Mouse (Mus musculus): ENCODE results near the gene Hadhb. TPM values are rescaled to one million over a fixed set of nuclear protein-coding genes. Genes with fewer than 3 reads are reported as not detected.

Hadhb gene
- polyA plus RNA-seq, 1 experiment from 2014 or later = 70.4 TPM

DNA sequence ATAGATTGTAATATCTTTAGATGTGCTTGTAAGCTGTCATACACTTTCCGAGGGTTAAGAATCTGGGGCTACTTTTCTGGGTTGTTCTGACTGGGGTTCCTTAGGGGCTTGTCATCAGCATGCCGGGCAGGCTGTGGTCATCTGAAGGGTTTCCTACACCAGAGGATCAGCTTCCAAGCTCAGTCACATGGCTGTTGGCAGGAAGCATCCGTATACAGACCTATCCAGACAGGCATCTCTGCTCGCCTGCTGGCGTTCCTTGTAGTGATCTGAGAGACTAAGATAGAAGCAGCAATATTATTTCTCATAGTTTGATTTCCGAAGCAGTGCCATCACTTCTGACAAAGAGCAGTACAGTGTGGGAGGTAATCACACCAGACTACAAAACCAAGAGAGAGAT is 4.6 kb downstream of the Hadhb start:
- Histone ChIP-seq H3K4me2 (ENCODE audit: low read length) (no peak overlapping the region), H3K9me3 (ENCODE audit: control insufficient read depth, low read length) (no peaks in the 10 kb centered on the region), H3K4me1 (ENCODE audit: control insufficient read depth, insufficient read depth, low read depth, low read length) (peaks cover 11% of the 10 kb centered on the region), H3K36me3 (ENCODE audit: control insufficient read depth, insufficient read depth, low read length) (no peaks in the 10 kb centered on the region), H3K4me3 (ENCODE audit: low read length) (no peak overlapping the region), H3K27ac (ENCODE audit: low read depth, low read length) (no peak overlapping the region), H3K27me3 (replicated peaks; ENCODE audit: control insufficient read depth, insufficient read depth, low read length) (no peaks in the 10 kb centered on the region), H3K9ac (ENCODE audit: low read depth, low read length) (no peak overlapping the region)
- ATAC-seq = no peak
- WGBS = 86% methylated on average over 6 of the region's 6 CpGs

- H3K9ac ChIP-seq (ENCODE audit: low read depth, low read length) = no peak overlapping the region
- H3K9me3 ChIP-seq (ENCODE audit: control insufficient read depth, low read length) = no peaks in the 10 kb centered on the region
- no peak overlapping the region for H3K4me3 ChIP-seq (ENCODE audit: low read length)
- WGBS = 88% methylated on average over 1 of the region's 1 CpGs
- no peaks in the 10 kb centered on the region for H3K36me3 ChIP-seq (ENCODE audit: control insufficient read depth, insufficient read depth, low read length)
- no peak overlapping the region for H3K4me2 ChIP-seq (ENCODE audit: low read length)
- no peak overlapping the region for H3K27ac ChIP-seq (ENCODE audit: low read depth, low read length)
- no peaks in the 10 kb centered on the region for H3K27me3 ChIP-seq (replicated peaks; ENCODE audit: control insufficient read depth, insufficient read depth, low read length)
- H3K4me1 ChIP-seq (ENCODE audit: control insufficient read depth, insufficient read depth, low read depth, low read length) = peaks cover 2% of the 10 kb centered on the region; the same call in 1 of the 2 replicates
- no peak for ATAC-seq
Measured at GRCm38 (mm10) chr5:30161836-30162235, 6.8 kb downstream of the Hadhb start.

DNA sequence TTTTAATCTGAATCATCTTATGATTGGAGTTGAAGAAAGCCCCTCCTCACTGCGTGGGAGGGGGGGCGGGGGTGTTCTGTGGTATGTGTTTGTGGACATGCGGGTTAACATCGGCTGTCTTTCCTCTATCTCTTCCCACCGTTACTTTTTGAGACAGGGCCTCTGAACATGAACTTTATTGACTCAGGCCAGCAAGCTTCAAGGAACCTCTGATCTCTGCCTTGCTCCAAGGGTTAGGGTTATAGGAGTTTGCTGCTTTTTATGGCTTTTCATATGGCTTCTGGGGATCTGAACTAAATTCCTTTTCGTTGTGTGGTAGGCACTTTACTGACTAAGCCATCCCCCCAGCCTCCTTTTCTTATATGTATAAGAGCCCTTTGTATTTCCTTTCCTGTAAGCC is 7.3 kb downstream of the Hadhb start:
- H3K9me3 ChIP-seq (ENCODE audit: control insufficient read depth, low read length) = no peaks in the 10 kb centered on the region
- no peaks in the 10 kb centered on the region for H3K27me3 ChIP-seq (replicated peaks; ENCODE audit: control insufficient read depth, insufficient read depth, low read length)
- WGBS = 88% methylated on average over 6 of the region's 6 CpGs
- no peak overlapping the region for H3K4me3 ChIP-seq (ENCODE audit: low read length)
- ATAC-seq = no peak
- H3K4me2 ChIP-seq (ENCODE audit: low read length) = no peak overlapping the region
- no peak overlapping the region for H3K9ac ChIP-seq (ENCODE audit: low read depth, low read length)
- H3K4me1 ChIP-seq (ENCODE audit: control insufficient read depth, insufficient read depth, low read depth, low read length) = no peaks in the 10 kb centered on the region; the same call in 1 of the 2 replicates
- H3K27ac ChIP-seq (ENCODE audit: low read depth, low read length) = no peak overlapping the region
- no peaks in the 10 kb centered on the region for H3K36me3 ChIP-seq (ENCODE audit: control insufficient read depth, insufficient read depth, low read length)

DNA sequence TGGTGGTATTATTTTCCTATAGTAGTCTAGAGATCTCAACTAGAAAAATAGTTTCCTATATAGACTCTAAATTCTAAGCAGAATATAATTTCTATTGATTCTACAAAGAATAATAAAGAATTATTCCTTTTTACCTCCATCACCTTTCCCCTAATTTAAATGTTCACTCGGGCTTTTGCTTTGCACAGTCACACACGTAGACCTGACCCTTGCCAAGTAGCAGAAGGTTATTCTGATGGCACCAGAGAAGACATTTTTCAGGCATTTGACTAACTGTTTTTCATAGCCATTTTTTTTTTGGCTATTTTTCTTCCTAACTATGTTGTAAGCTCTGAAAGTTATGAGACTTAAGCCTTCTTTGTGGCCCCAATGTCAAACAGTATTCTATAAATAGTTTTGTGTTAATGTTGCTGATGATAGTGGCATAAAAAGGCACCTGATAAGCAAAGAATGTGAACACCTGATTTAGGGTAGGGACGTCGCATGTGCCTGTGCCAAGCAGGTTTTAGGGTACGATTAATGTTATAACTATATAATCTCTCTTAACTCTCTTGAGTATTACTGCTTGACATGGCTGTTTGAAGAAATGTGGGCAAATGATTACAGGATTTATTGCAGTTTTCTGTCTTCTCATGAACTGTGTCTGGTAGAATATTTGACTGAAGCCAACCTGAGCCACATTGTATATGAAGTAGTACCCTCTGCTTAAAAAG is 10.3 kb downstream of the Hadhb start:
- no peak overlapping the region for H3K4me3 ChIP-seq (ENCODE audit: low read length)
- WGBS = 93% methylated on average over 5 of the region's 5 CpGs
- no peak overlapping the region for H3K27ac ChIP-seq (ENCODE audit: low read depth, low read length)
- H3K27me3 ChIP-seq (replicated peaks; ENCODE audit: control insufficient read depth, insufficient read depth, low read length) = no peaks in the 10 kb centered on the region
- no peak overlapping the region for H3K4me2 ChIP-seq (ENCODE audit: low read length)
- H3K9me3 ChIP-seq (ENCODE audit: control insufficient read depth, low read length) = no peaks in the 10 kb centered on the region
- no peaks in the 10 kb centered on the region for H3K4me1 ChIP-seq (ENCODE audit: control insufficient read depth, insufficient read depth, low read depth, low read length)
- ATAC-seq = no peak
- H3K36me3 ChIP-seq (ENCODE audit: control insufficient read depth, insufficient read depth, low read length) = peaks cover 2% of the 10 kb centered on the region; the same call in 1 of the 2 replicates
- no peak overlapping the region for H3K9ac ChIP-seq (ENCODE audit: low read depth, low read length)

- Histone ChIP-seq H3K9ac (ENCODE audit: low read depth, low read length) (no peak overlapping the region), H3K27ac (ENCODE audit: low read depth, low read length) (no peak overlapping the region), H3K9me3 (ENCODE audit: control insufficient read depth, low read length) (no peaks in the 10 kb centered on the region), H3K4me2 (ENCODE audit: low read length) (no peak overlapping the region), H3K4me1 (ENCODE audit: control insufficient read depth, insufficient read depth, low read depth, low read length) (no peaks in the 10 kb centered on the region), H3K36me3 (ENCODE audit: control insufficient read depth, insufficient read depth, low read length) (peaks cover 8% of the 10 kb centered on the region; the same call in 1 of the 2 replicates), H3K4me3 (ENCODE audit: low read length) (no peak overlapping the region), H3K27me3 (replicated peaks; ENCODE audit: control insufficient read depth, insufficient read depth, low read length) (no peaks in the 10 kb centered on the region)
- WGBS = 89% methylated on average over 5 of the region's 5 CpGs
- ATAC-seq = no peak
Measured at GRCm38 (mm10) chr5:30170303-30170940, 15.4 kb downstream of the Hadhb start.

GRCm38 (mm10) chr5:30172115-30172514 is 17.1 kb downstream of the Hadhb start:
- no peak overlapping the region for H3K4me2 ChIP-seq (ENCODE audit: low read length)
- no peak overlapping the region for H3K27ac ChIP-seq (ENCODE audit: low read depth, low read length)
- H3K27me3 ChIP-seq (replicated peaks; ENCODE audit: control insufficient read depth, insufficient read depth, low read length) = no peaks in the 10 kb centered on the region
- no peaks in the 10 kb centered on the region for H3K9me3 ChIP-seq (ENCODE audit: control insufficient read depth, low read length)
- H3K4me1 ChIP-seq (ENCODE audit: control insufficient read depth, insufficient read depth, low read depth, low read length) = no peaks in the 10 kb centered on the region
- no peak overlapping the region for H3K4me3 ChIP-seq (ENCODE audit: low read length)
- ATAC-seq = no peak
- H3K36me3 ChIP-seq (ENCODE audit: control insufficient read depth, insufficient read depth, low read length) = peaks cover 16% of the 10 kb centered on the region
- H3K9ac ChIP-seq (ENCODE audit: low read depth, low read length) = no peak overlapping the region

DNA sequence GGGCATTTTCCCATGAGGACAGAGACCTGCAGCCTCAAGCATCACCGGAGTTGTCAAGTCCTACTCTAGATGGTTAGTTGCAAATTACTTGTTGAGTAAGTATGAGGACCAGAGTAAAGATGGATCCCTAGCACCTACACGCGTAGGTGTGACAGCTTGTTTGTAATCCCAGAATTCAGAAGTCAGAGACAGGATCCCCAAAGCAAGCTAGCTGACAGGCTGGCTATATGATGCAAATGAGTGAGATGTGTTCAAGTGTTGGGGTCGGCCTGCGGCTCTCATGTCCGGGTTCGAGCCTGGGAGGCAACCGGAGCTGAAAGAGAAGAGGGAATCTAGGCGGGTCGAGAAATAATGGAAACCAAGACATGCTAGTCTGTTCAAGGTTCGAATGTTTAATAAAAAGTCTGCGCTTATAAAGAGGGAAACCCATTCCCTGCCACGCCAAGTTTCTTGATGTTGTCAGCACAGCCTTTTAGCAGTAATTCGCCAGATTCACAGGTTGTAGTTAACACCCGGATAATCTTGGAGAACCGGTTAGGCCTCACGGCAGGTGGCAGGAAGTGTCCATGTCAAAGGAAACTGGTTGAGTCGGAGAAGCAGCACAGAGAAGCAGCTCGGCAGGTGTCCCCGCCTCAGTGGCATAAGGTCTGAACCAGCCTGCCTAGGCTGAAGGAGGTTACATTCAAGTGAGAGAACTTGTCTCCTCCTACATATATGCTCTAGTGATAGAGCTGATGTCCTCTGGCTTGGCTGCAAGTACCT is 18.1 kb downstream of the Hadhb start:
- Histone ChIP-seq H3K9ac (ENCODE audit: low read depth, low read length) (no peak overlapping the region), H3K4me2 (ENCODE audit: low read length) (no peak overlapping the region), H3K27ac (ENCODE audit: low read depth, low read length) (no peak overlapping the region), H3K9me3 (ENCODE audit: control insufficient read depth, low read length) (no peaks in the 10 kb centered on the region), H3K4me3 (ENCODE audit: low read length) (no peak overlapping the region), H3K27me3 (replicated peaks; ENCODE audit: control insufficient read depth, insufficient read depth, low read length) (no peaks in the 10 kb centered on the region), H3K36me3 (ENCODE audit: control insufficient read depth, insufficient read depth, low read length) (peaks cover 19% of the 10 kb centered on the region), H3K4me1 (ENCODE audit: control insufficient read depth, insufficient read depth, low read depth, low read length) (no peaks in the 10 kb centered on the region)
- no peak for ATAC-seq
- 56% methylated on average over 20 of the region's 20 CpGs for WGBS

- no peak overlapping the region for H3K4me3 ChIP-seq (ENCODE audit: low read length)
- peaks cover 24% of the 10 kb centered on the region for H3K36me3 ChIP-seq (ENCODE audit: control insufficient read depth, insufficient read depth, low read length)
- H3K9ac ChIP-seq (ENCODE audit: low read depth, low read length) = no peak overlapping the region
- no peak overlapping the region for H3K4me2 ChIP-seq (ENCODE audit: low read length)
- no peaks in the 10 kb centered on the region for H3K4me1 ChIP-seq (ENCODE audit: control insufficient read depth, insufficient read depth, low read depth, low read length)
- H3K27ac ChIP-seq (ENCODE audit: low read depth, low read length) = no peak overlapping the region
- 72% methylated on average over 4 of the region's 4 CpGs for WGBS
- no peak for ATAC-seq
- no peaks in the 10 kb centered on the region for H3K27me3 ChIP-seq (replicated peaks; ENCODE audit: control insufficient read depth, insufficient read depth, low read length)
- H3K9me3 ChIP-seq (ENCODE audit: control insufficient read depth, low read length) = no peaks in the 10 kb centered on the region
Measured at GRCm38 (mm10) chr5:30175811-30176210, 20.8 kb downstream of the Hadhb start.

All from hindbrain, embryonic 16.5 days (tissue).